ENCODE assay signal across 5 mouse cellular contexts in genomic region chr15:63909896-63910295, GRCm38 (mm10). TPM values are rescaled to one million over a fixed set of nuclear protein-coding genes. Genes with fewer than 3 reads are reported as not detected.
"Had no signal": no experiment of that assay in that cellular context is flagged by ENCODE, and none has a peak within 500 bp of the region (broad histone marks: within the 10 kb centered on the region; RNA-seq: fewer than 3 reads in every experiment).

No protein-coding gene starts in this region.

RNA-seq across cellular contexts. Expression of gene Gsdmc4, which starts 2.2 kb away (rescaled TPM):
- total RNA-seq: neutrophil, adult 5-6 weeks had no signal
- polyA plus RNA-seq: neural tube, embryonic 13.5 days; neural tube, embryonic 14.5 days; neural tube, embryonic 15.5 days; spleen, adult 2 months had no signal

RNA-seq across cellular contexts. Expression of gene Gsdmc3, which starts 31.5 kb away (rescaled TPM):
- total RNA-seq: neutrophil, adult 5-6 weeks had no signal
- polyA plus RNA-seq: neural tube, embryonic 13.5 days; neural tube, embryonic 14.5 days; neural tube, embryonic 15.5 days; spleen, adult 2 months had no signal
